Mouse (Mus musculus) embryonic facial prominence, embryonic 12.5 days (tissue): Measurements from ENCODE around the gene Atp6v0a1. TPM values are rescaled to one million over a fixed set of nuclear protein-coding genes. Genes with fewer than 3 reads are reported as not detected.

ENCODE experiments used
- ATAC-seq: fragments of 200-750 bp; cut with Nextera tagmentation; 2 replicates; pipeline ENCODE4 v1.8.0; 2017; ENCODE audit not compliant: insufficient number of reproducible peaks, insufficient read depth, low FRiP score, low TSS enrichment
- H3K27ac ChIP-seq: fragments of 300-500 bp; sonication (generic); 2 replicates; pipeline ENCODE4 v1.5.1; 2016; ENCODE audit warnings: mild to moderate bottlenecking
- H3K27me3 ChIP-seq: fragments of 300-500 bp; sonication (generic); 2 replicates; pipeline ENCODE4 v1.6.1; 2016; ENCODE audit warnings: mild to moderate bottlenecking, moderate library complexity
- H3K36me3 ChIP-seq: fragments of 300-500 bp; sonication (generic); 2 replicates; pipeline ENCODE4 v1.6.1; 2016; ENCODE audit warnings: mild to moderate bottlenecking
- H3K4me1 ChIP-seq: fragments of 300-500 bp; sonication (generic); 2 replicates; pipeline ENCODE4 v1.6.1; 2016
- H3K4me2 ChIP-seq: fragments of 300-500 bp; sonication (generic); replicated peaks from 2 replicates; pipeline ENCODE4 v1.6.1; 2016; ENCODE audit warnings: mild to moderate bottlenecking, moderate library complexity
- H3K4me3 ChIP-seq: fragments of 300-500 bp; sonication (generic); 2 replicates; pipeline ENCODE4 v1.5.1; 2016; ENCODE audit warnings: mild to moderate bottlenecking
- H3K9ac ChIP-seq: fragments of 300-500 bp; sonication (generic); 2 replicates; pipeline ENCODE4 v1.6.1; 2016; ENCODE audit warnings: mild to moderate bottlenecking, moderate library complexity
- H3K9me3 ChIP-seq: fragments of 300-500 bp; sonication (generic); 2 replicates; pipeline ENCODE4 v1.6.1; 2016; ENCODE audit warnings: mild to moderate bottlenecking, moderate library complexity
- WGBS: fragments of 180-500 bp; shearing (Covaris S2); methylation state at CpG from one replicate; pipeline ENCODE4 v1.1.7; 2016; 5-methylcytosine and 5-hydroxymethylcytosine counted together
- polyA plus RNA-seq: library from polyadenylated mRNA; unstranded; fragments of >200 nt; fragmentation: Nextera tagmentation; extraction: Ambion mirVana; gene quantifications from 2 replicates; pipeline ENCODE4 v1.2.1, GENCODE M21; 2016

The Atp6v0a1 gene
- polyA plus RNA-seq, 1 experiment from 2014 or later = 33.7 TPM

DNA sequence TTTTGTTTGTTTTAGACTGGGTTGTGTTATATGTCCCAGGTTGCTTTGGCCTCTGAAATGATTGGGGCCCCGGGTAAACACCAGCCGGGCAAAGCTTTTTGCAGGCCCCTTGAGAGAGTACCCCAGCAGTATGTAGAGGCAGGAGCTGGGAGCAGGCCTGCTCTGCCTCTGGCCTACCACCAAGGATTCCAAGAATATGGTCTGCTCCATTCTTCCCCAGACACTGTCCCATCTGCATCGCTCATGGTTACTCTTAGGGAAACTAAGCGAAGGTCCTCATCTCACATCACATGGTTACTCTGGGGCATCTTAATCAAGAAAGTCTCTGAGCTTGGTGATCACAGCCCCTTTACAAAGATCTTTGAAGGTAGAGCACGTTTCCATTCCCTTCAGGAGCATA is 40.8 kb upstream of the Atp6v0a1 start:
- H3K27ac ChIP-seq = no peak overlapping the region
- no peak for ATAC-seq
- H3K9me3 ChIP-seq = no peaks in the 10 kb centered on the region
- H3K9ac ChIP-seq = no peak overlapping the region
- WGBS = 87% methylated on average over 5 of the region's 5 CpGs
- peak overlapping the region; percentile 68 for H3K4me2 ChIP-seq
- peak overlapping the region; percentile 57 for H3K4me3 ChIP-seq
- H3K27me3 ChIP-seq = peaks cover 82% of the 10 kb centered on the region
- H3K4me1 ChIP-seq = peaks cover 28% of the 10 kb centered on the region
- no peaks in the 10 kb centered on the region for H3K36me3 ChIP-seq

DNA sequence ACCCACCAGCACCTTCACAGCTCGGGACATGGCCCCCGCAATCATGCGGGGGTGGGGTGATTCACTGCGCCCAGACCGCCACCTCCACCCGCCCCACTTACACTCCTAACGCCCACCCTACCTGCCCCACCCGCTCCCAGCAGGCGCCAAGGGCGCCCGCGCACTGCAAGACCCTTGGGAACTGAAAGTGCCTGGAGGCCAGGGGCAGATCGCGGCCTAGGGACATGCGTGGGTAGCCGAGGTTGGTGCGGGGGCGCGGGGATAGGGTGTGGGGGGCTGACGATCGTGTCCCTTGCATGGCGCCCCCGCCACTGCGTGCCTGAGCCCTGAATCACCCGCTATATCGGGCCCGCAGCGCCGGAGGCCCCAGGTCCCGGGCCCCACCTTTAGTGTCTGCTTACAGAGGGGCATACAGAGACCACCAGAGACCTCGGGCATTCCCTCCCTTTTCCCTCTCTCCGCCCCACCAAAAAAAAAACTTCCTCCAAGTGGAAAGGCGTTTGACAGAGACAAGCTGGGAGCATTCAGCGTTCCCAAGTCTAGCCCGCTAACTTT is 40.0 kb upstream of the Atp6v0a1 start:
- H3K27ac ChIP-seq = no peak overlapping the region
- peak overlapping the region; percentile 68 for H3K4me2 ChIP-seq
- H3K4me3 ChIP-seq = peak overlapping the region; percentile 57
- no peaks in the 10 kb centered on the region for H3K36me3 ChIP-seq
- 7% methylated on average over 35 of the region's 35 CpGs for WGBS
- H3K9ac ChIP-seq = peak overlapping the region; percentile 62
- peaks cover 80% of the 10 kb centered on the region for H3K27me3 ChIP-seq
- peaks cover 28% of the 10 kb centered on the region for H3K4me1 ChIP-seq
- H3K9me3 ChIP-seq = no peaks in the 10 kb centered on the region
- ATAC-seq = no peak; the same call in 1 of the 2 replicates

GRCm38 (mm10) chr11:100969744-100970556 is 39.3 kb upstream of the Atp6v0a1 start:
- H3K4me1 ChIP-seq = peaks cover 25% of the 10 kb centered on the region
- peak; percentile 13; the same call in 1 of the 2 replicates for ATAC-seq
- peaks cover 83% of the 10 kb centered on the region for H3K27me3 ChIP-seq

DNA sequence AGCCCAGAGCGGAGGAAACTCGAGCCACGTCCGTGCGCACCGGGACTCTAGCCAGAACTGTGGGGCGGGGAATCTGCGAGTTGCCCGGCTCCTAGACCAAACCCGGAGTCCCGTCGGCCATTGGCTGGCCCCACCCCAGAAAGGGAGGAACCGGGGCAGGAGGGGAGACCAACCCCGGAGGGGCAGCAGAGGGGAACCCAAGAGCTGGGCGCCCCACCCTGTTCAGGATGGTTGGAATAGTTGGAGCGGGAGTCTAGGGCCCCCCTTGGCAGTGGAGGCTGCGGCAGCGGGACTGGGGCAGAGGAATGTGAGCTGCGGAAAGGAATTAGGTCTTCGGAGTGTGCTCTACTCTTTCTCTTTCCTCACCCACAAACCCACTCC is 38.7 kb upstream of the Atp6v0a1 start, which contains the start of gene Cavin1:
Cavin1 (minus strand) TSS at position 331 of the 381 bp plus-strand sequence.
- peaks cover 25% of the 10 kb centered on the region for H3K4me1 ChIP-seq
- no peaks in the 10 kb centered on the region for H3K9me3 ChIP-seq
- H3K27ac ChIP-seq = peak within 1 kb of the TSS; percentile 57; the same call in 1 of the 2 replicates
- H3K9ac ChIP-seq = peak within 1 kb of the TSS; percentile 62
- H3K36me3 ChIP-seq = no peaks in the 10 kb centered on the region
- H3K27me3 ChIP-seq = peaks cover 85% of the 10 kb centered on the region
- peak within 1 kb of the TSS; percentile 57 for H3K4me3 ChIP-seq
- H3K4me2 ChIP-seq = peak within 1 kb of the TSS; percentile 68
- peak; percentile 88 for ATAC-seq
- 1% methylated on average over 20 of the region's 20 CpGs for WGBS

More at GRCm38 (mm10) chr11:100969744-100970556, 39.3 kb upstream of the Atp6v0a1 start:
- Histone ChIP-seq H3K9me3 (no peaks in the 10 kb centered on the region), H3K4me2 (peak overlapping the region; percentile 68), H3K36me3 (no peaks in the 10 kb centered on the region), H3K27ac (peak overlapping the region; percentile 57; the same call in 1 of the 2 replicates), H3K9ac (peak overlapping the region; percentile 62), H3K4me3 (peak overlapping the region; percentile 57)
- 1% methylated on average over 65 of the region's 65 CpGs for WGBS

DNA sequence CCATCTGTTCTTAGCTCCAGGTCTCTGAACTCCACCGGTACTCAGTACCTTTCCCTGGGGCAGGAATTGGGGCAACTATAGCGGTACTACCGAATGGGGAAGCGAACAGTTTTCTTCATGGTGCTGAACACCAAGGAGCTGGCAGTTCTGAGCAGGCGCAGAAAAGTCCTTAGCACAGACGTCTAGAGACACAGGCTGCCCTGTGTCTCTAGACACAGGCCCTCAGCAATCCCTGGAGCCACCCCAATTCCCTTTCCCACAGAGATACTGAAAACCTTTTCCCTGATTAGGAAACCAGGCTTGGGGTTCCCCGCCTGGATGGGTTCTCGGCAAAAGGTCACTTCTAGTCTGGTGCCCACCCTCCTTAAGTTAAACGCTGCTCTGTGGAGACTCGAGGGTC is 37.8 kb upstream of the Atp6v0a1 start:
- no peak overlapping the region for H3K9ac ChIP-seq
- no peak overlapping the region for H3K27ac ChIP-seq
- H3K36me3 ChIP-seq = no peaks in the 10 kb centered on the region
- H3K4me2 ChIP-seq = no peak overlapping the region; the same call in 1 of the 2 replicates
- no peak overlapping the region for H3K4me3 ChIP-seq
- H3K9me3 ChIP-seq = no peaks in the 10 kb centered on the region
- 62% methylated on average over 10 of the region's 10 CpGs for WGBS
- H3K27me3 ChIP-seq = peaks cover 81% of the 10 kb centered on the region
- H3K4me1 ChIP-seq = peaks cover 25% of the 10 kb centered on the region
- no peak for ATAC-seq

DNA sequence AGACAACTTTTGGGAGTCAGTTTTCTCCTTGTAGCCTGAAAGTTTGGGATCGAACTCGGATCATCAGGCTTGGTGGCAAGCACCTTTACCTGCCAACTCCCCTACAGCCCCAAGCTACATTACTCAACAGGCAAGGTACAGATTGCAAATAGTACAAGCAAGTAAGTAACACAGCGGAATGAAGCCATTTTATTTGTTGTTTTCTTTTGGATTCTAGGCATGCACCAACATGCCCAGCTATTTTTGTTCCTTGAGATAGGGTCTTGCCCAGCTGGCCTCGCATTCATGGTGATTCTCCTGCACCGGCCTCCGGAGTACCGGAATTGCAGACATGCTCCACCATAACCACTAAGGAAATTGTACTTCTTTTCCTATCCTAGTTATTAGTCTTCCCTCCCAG is 36.0 kb upstream of the Atp6v0a1 start:
- Histone ChIP-seq H3K4me2 (no peak overlapping the region), H3K27ac (no peak overlapping the region), H3K9me3 (no peaks in the 10 kb centered on the region), H3K27me3 (peaks cover 66% of the 10 kb centered on the region), H3K36me3 (no peaks in the 10 kb centered on the region), H3K4me3 (no peak overlapping the region), H3K4me1 (peaks cover 22% of the 10 kb centered on the region), H3K9ac (no peak overlapping the region)
- ATAC-seq = no peak
- 84% methylated on average over 7 of the region's 7 CpGs for WGBS

- Histone ChIP-seq H3K27ac (no peak overlapping the region), H3K36me3 (no peaks in the 10 kb centered on the region), H3K9ac (no peak overlapping the region), H3K9me3 (no peaks in the 10 kb centered on the region), H3K4me1 (peaks cover 16% of the 10 kb centered on the region; the same call in 1 of the 2 replicates), H3K4me2 (no peak overlapping the region), H3K4me3 (no peak overlapping the region), H3K27me3 (peaks cover 53% of the 10 kb centered on the region)
- 68% methylated on average over 14 of the region's 14 CpGs for WGBS
- no peak for ATAC-seq
Observed at GRCm38 (mm10) chr11:100974381-100974970, 34.8 kb upstream of the Atp6v0a1 start.

- Histone ChIP-seq H3K4me1 (peaks cover 9% of the 10 kb centered on the region; the same call in 1 of the 2 replicates), H3K4me3 (no peak overlapping the region), H3K36me3 (no peaks in the 10 kb centered on the region), H3K27ac (no peak overlapping the region), H3K9ac (no peak overlapping the region), H3K27me3 (peaks cover 49% of the 10 kb centered on the region), H3K4me2 (no peak overlapping the region), H3K9me3 (no peaks in the 10 kb centered on the region)
- no peak for ATAC-seq
- WGBS = 63% methylated on average over 7 of the region's 7 CpGs
Observed at GRCm38 (mm10) chr11:100975241-100975640, 34.0 kb upstream of the Atp6v0a1 start.

DNA sequence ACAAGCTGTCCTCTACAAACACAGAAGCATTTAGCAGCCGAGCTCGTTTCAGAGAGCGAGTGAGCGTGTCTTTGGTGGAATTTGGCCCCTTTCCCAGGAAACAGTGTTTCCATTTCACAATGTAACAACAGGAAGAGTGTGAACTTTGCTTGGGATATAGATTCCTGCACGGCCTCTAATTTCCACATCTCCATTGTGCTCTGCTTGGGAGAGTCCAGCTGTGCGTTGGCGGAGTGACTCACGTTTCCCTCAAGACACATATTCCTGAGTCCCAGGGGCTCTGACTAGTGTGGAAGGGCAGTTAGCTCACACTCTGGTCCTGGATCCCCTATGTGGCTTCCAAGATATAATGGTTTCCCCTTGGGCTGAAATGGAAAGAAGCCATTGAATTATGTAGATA is 29.4 kb upstream of the Atp6v0a1 start:
- H3K27ac ChIP-seq = no peak overlapping the region
- no peak overlapping the region for H3K4me2 ChIP-seq
- H3K9me3 ChIP-seq = no peaks in the 10 kb centered on the region
- WGBS = 67% methylated on average over 8 of the region's 8 CpGs
- H3K27me3 ChIP-seq = peaks cover 15% of the 10 kb centered on the region
- H3K4me3 ChIP-seq = no peak overlapping the region
- ATAC-seq = no peak
- H3K36me3 ChIP-seq = no peaks in the 10 kb centered on the region
- H3K9ac ChIP-seq = no peak overlapping the region
- no peaks in the 10 kb centered on the region for H3K4me1 ChIP-seq

GRCm38 (mm10) chr11:100980438-100980837 is 28.8 kb upstream of the Atp6v0a1 start:
- Histone ChIP-seq H3K27ac (no peak overlapping the region), H3K4me1 (no peaks in the 10 kb centered on the region), H3K27me3 (peaks cover 11% of the 10 kb centered on the region), H3K4me2 (no peak overlapping the region), H3K36me3 (no peaks in the 10 kb centered on the region), H3K4me3 (no peak overlapping the region), H3K9ac (no peak overlapping the region), H3K9me3 (no peaks in the 10 kb centered on the region)
- WGBS = 81% methylated on average over 1 of the region's 1 CpGs
- ATAC-seq = no peak

DNA sequence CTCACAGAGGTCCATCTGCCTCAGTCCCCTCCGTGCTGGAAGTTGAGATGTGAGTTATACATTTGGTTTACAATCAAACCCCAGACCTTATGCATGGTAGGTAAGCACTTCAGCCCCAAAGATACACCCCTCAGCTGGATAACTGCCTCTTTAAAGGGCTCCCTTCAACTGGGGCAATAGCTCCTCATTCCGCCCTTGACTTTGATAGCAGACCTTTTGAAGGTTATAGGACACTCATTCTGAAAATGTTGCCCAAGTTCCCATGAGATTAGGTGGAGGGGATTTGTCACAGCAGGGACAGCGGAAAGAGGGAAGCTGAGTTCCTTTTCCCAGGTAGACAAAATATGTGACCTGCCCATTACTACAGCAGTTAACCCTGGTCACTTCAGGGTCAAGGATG is 28.0 kb upstream of the Atp6v0a1 start:
- Histone ChIP-seq H3K9ac (no peak overlapping the region), H3K4me3 (no peak overlapping the region), H3K4me1 (no peaks in the 10 kb centered on the region), H3K4me2 (no peak overlapping the region), H3K36me3 (no peaks in the 10 kb centered on the region), H3K9me3 (no peaks in the 10 kb centered on the region), H3K27ac (no peak overlapping the region), H3K27me3 (peaks cover 11% of the 10 kb centered on the region)
- no peak for ATAC-seq
- 55% methylated on average over 3 of the region's 3 CpGs for WGBS
